Mouse (Mus musculus) stomach, embryonic 16.5 days (tissue): ENCODE data around the gene Slc47a2. TPM values are rescaled to one million over a fixed set of nuclear protein-coding genes. Genes with fewer than 3 reads are reported as not detected.

Source experiments
- ATAC-seq: fragments of 200-750 bp; cut with Nextera tagmentation; 2 replicates; pipeline ENCODE4 v1.8.0; 2017; ENCODE audit warnings: moderate number of reproducible peaks, moderate TSS enrichment; ENCODE audit not compliant: insufficient read depth, low FRiP score
- H3K27ac ChIP-seq: fragments of 300-500 bp; sonication (generic); 2 replicates; pipeline ENCODE4 v1.5.1; 2014; ENCODE audit warnings: low read length
- H3K27me3 ChIP-seq: fragments of 300-500 bp; sonication (generic); 2 replicates; pipeline ENCODE4 v1.6.1; 2014; ENCODE audit warnings: low read length, control low read depth, mixed read lengths; ENCODE audit not compliant: control insufficient read depth, insufficient read depth
- H3K36me3 ChIP-seq: fragments of 300-500 bp; sonication (generic); 2 replicates; pipeline ENCODE4 v1.6.1; 2014; ENCODE audit warnings: low read length; ENCODE audit not compliant: control insufficient read depth, insufficient read depth
- H3K4me1 ChIP-seq: fragments of 300-500 bp; sonication (generic); 2 replicates; pipeline ENCODE4 v1.6.1; 2014; ENCODE audit warnings: low read length, control low read depth, mixed read lengths; ENCODE audit not compliant: control insufficient read depth, insufficient read depth
- H3K4me2 ChIP-seq: fragments of 300-500 bp; sonication (generic); 2 replicates; pipeline ENCODE4 v1.6.1; 2014; ENCODE audit warnings: low read depth, low read length, mixed read lengths
- H3K4me3 ChIP-seq: fragments of 300-500 bp; sonication (generic); replicated peaks from 2 replicates; pipeline ENCODE4 v1.5.1; 2014; ENCODE audit warnings: mild to moderate bottlenecking, low read length
- H3K9ac ChIP-seq: fragments of 300-500 bp; sonication (generic); 2 replicates; pipeline ENCODE4 v1.6.1; 2014; ENCODE audit warnings: low read length
- H3K9me3 ChIP-seq: fragments of 300-500 bp; sonication (generic); replicated peaks from 2 replicates; pipeline ENCODE4 v1.6.1; 2016; ENCODE audit warnings: low read length, control low read depth; ENCODE audit not compliant: control insufficient read depth
- WGBS: fragments of 180-500 bp; shearing (Covaris S2); extraction: QIAGEN DNeasy Blood & Tissue Kit; methylation state at CpG from one replicate; pipeline ENCODE4 v1.1.7; 2014; 5-methylcytosine and 5-hydroxymethylcytosine counted together
- polyA plus RNA-seq: library from polyadenylated mRNA; unstranded; fragments of >200 nt; fragmentation: Nextera tagmentation; extraction: Ambion mirVana; gene quantifications from 2 replicates; pipeline ENCODE4 v1.2.1, GENCODE M21; 2015

Slc47a2 gene
- polyA plus RNA-seq, 1 experiment from 2014 or later = not detected

GRCm38 (mm10) chr11:61352138-61352651, 9.5 kb upstream of the Slc47a2 start:
- Histone ChIP-seq H3K4me2 (no peak overlapping the region), H3K4me1 (no peaks in the 10 kb centered on the region), H3K27ac (no peak overlapping the region), H3K9ac (no peak overlapping the region), H3K36me3 (no peaks in the 10 kb centered on the region), H3K27me3 (no peaks in the 10 kb centered on the region), H3K4me3 (no peak overlapping the region), H3K9me3 (no peaks in the 10 kb centered on the region)
- 50% methylated on average over 9 of the region's 9 CpGs for WGBS
- peak; percentile 32; the same call in 1 of the 2 replicates for ATAC-seq

- H3K4me1 ChIP-seq = no peaks in the 10 kb centered on the region
- H3K9me3 ChIP-seq = no peaks in the 10 kb centered on the region
- H3K9ac ChIP-seq = no peak overlapping the region
- H3K36me3 ChIP-seq = no peaks in the 10 kb centered on the region
- H3K27me3 ChIP-seq = no peaks in the 10 kb centered on the region
- no peak overlapping the region for H3K4me3 ChIP-seq
- 8% methylated on average over 8 of the region's 8 CpGs for WGBS
- H3K27ac ChIP-seq = no peak overlapping the region
- peak; percentile 81; the same call in 1 of the 2 replicates for ATAC-seq
- H3K4me2 ChIP-seq = no peak overlapping the region
Measured at GRCm38 (mm10) chr11:61349337-61349736, 6.7 kb upstream of the Slc47a2 start.

GRCm38 (mm10) chr11:61346133-61346532, 3.5 kb upstream of the Slc47a2 start:
- WGBS = 56% methylated on average over 8 of the region's 8 CpGs

GRCm38 (mm10) chr11:61341971-61342370, 689 bp downstream of the Slc47a2 start:
- peak overlapping the region; percentile 38; the same call in 1 of the 2 replicates for H3K4me3 ChIP-seq
- no peaks in the 10 kb centered on the region for H3K36me3 ChIP-seq
- H3K27ac ChIP-seq = no peak overlapping the region
- 22% methylated on average over 10 of the region's 10 CpGs for WGBS
- H3K4me1 ChIP-seq = peaks cover 6% of the 10 kb centered on the region
- H3K9ac ChIP-seq = no peak overlapping the region
- no peaks in the 10 kb centered on the region for H3K9me3 ChIP-seq
- H3K4me2 ChIP-seq = peak overlapping the region; percentile 59
- peaks cover 30% of the 10 kb centered on the region for H3K27me3 ChIP-seq
- ATAC-seq = no peak

More at GRCm38 (mm10) chr11:61346133-61346532, 3.5 kb upstream of the Slc47a2 start:
- no peak for ATAC-seq
- H3K4me1 ChIP-seq = peaks cover 6% of the 10 kb centered on the region
- no peak overlapping the region for H3K4me2 ChIP-seq
- no peak overlapping the region for H3K27ac ChIP-seq
- peaks cover 25% of the 10 kb centered on the region for H3K27me3 ChIP-seq
- H3K9ac ChIP-seq = no peak overlapping the region
- H3K4me3 ChIP-seq = no peak overlapping the region
- H3K9me3 ChIP-seq = no peaks in the 10 kb centered on the region
- no peaks in the 10 kb centered on the region for H3K36me3 ChIP-seq

- ATAC-seq = no peak
- Histone ChIP-seq H3K9me3 (no peaks in the 10 kb centered on the region), H3K4me3 (no peak overlapping the region), H3K4me2 (no peak overlapping the region), H3K9ac (no peak overlapping the region), H3K27ac (no peak overlapping the region), H3K27me3 (peaks cover 30% of the 10 kb centered on the region), H3K4me1 (peaks cover 6% of the 10 kb centered on the region), H3K36me3 (no peaks in the 10 kb centered on the region)
- WGBS = 74% methylated on average over 4 of the region's 4 CpGs
Measured at GRCm38 (mm10) chr11:61341233-61341632, 1.4 kb downstream of the Slc47a2 start.

- Histone ChIP-seq H3K27me3 (peaks cover 30% of the 10 kb centered on the region), H3K4me1 (peaks cover 6% of the 10 kb centered on the region), H3K27ac (no peak overlapping the region), H3K9ac (no peak overlapping the region), H3K36me3 (no peaks in the 10 kb centered on the region), H3K4me2 (no peak overlapping the region), H3K9me3 (no peaks in the 10 kb centered on the region), H3K4me3 (no peak overlapping the region)
- no peak for ATAC-seq
- WGBS = 83% methylated on average over 4 of the region's 4 CpGs
Measured at GRCm38 (mm10) chr11:61340374-61340773, 2.3 kb downstream of the Slc47a2 start.

- no peak for ATAC-seq
- H3K4me3 ChIP-seq = no peak overlapping the region
- H3K9me3 ChIP-seq = no peaks in the 10 kb centered on the region
Measured at GRCm38 (mm10) chr11:61337586-61337985, 5.1 kb downstream of the Slc47a2 start.

GRCm38 (mm10) chr11:61320904-61321687, 21.6 kb downstream of the Slc47a2 start:
- no peak for ATAC-seq
- Histone ChIP-seq H3K4me3 (no peak overlapping the region), H3K4me1 (no peaks in the 10 kb centered on the region), H3K27me3 (no peaks in the 10 kb centered on the region), H3K27ac (no peak overlapping the region), H3K4me2 (no peak overlapping the region), H3K36me3 (no peaks in the 10 kb centered on the region), H3K9me3 (no peaks in the 10 kb centered on the region), H3K9ac (no peak overlapping the region)
- 58% methylated on average over 10 of the region's 10 CpGs for WGBS

More at GRCm38 (mm10) chr11:61337586-61337985, 5.1 kb downstream of the Slc47a2 start:
- no peak overlapping the region for H3K4me2 ChIP-seq
- no peaks in the 10 kb centered on the region for H3K36me3 ChIP-seq
- H3K27me3 ChIP-seq = peaks cover 18% of the 10 kb centered on the region
- H3K4me1 ChIP-seq = peaks cover 6% of the 10 kb centered on the region
- whole genome bisulfite sequencing = 63% methylated on average over 10 of the region's 10 CpGs
- H3K27ac ChIP-seq = no peak overlapping the region
- H3K9ac ChIP-seq = no peak overlapping the region

- ATAC-seq = no peak
- H3K4me3 ChIP-seq = no peak overlapping the region
- H3K4me1 ChIP-seq = no peaks in the 10 kb centered on the region
- WGBS = 55% methylated on average over 3 of the region's 3 CpGs
- no peak overlapping the region for H3K9ac ChIP-seq
- H3K36me3 ChIP-seq = no peaks in the 10 kb centered on the region
- no peak overlapping the region for H3K27ac ChIP-seq
- no peaks in the 10 kb centered on the region for H3K9me3 ChIP-seq
- no peak overlapping the region for H3K4me2 ChIP-seq
- H3K27me3 ChIP-seq = no peaks in the 10 kb centered on the region
Measured at GRCm38 (mm10) chr11:61319923-61320567, 22.6 kb downstream of the Slc47a2 start.
